Mouse (Mus musculus): ENCODE measurements around the gene Olfr1493-ps1. TPM values are rescaled to one million over a fixed set of nuclear protein-coding genes. Genes with fewer than 3 reads are reported as not detected.

Gene Olfr1493-ps1
- polyA plus RNA-seq (2016; fragmentation: Nextera tagmentation; extraction: Ambion mirVana) = not detected in 2 replicates

DNA sequence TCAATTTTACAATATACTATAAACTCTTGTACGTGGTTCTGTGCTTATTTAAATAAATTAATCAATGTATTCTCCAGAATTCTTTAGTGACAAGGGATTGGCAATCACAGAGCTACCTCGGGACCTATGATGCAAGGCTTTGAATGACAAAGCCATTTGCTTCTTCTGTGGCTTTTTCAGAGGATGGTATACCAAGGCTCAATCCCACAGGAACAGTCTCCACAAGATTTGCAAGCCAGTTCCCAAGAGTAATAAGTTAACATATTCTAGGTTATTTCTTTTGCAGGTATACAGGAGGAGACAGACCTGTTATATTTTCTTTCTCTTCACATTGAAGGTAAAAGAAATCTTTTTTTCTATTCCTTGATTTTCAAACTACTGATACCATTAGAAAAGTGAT, at the start of gene Olfr1493-ps1:
Gene Olfr1493-ps1 (plus strand): TSS at position 301 of the 400 bp plus-strand sequence.
- Histone ChIP-seq H3K4me3 (no peak within 1 kb of the TSS), H3K27me3 (replicated peaks) (no peaks in the 10 kb centered on the region), H3K4me1 (no peaks in the 10 kb centered on the region), H3K4me2 (no peak within 1 kb of the TSS), H3K9ac (no peak within 1 kb of the TSS), H3K9me3 (replicated peaks) (0 out of 2 replicates have a peak, but pooled peaks cover 5% of the 10 kb centered on the region), H3K36me3 (no peaks in the 10 kb centered on the region), H3K27ac (no peak within 1 kb of the TSS)
- 37% methylated on average over 2 of the region's 2 CpGs for WGBS (ENCODE audit: insufficient replicate concordance)
- no peak for ATAC-seq

DNA sequence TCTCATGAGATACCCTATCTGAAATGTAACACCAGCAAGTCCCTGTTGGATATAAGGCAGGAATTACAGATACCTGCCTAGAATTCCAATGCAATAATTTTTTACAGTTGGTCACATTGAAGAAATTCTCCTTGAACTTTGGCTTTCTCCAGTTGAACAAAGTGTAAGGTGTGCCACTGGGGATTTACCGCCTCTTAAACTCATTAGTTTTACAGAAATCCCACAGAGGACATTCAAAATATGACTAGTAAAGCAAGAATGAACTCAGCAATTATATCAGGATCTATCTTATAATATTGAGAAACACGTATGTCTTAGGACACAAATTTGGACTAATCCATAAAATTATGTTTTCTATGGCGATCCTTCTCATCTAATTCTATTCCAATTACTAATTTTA, 26.1 kb upstream of the Olfr1493-ps1 start, which contains the start of gene Olfr1491:
Gene Olfr1491 (plus strand): TSS at position 301 of the 400 bp plus-strand sequence.
- 50% methylated on average over 3 of the region's 3 CpGs for WGBS (ENCODE audit: insufficient replicate concordance)

DNA sequence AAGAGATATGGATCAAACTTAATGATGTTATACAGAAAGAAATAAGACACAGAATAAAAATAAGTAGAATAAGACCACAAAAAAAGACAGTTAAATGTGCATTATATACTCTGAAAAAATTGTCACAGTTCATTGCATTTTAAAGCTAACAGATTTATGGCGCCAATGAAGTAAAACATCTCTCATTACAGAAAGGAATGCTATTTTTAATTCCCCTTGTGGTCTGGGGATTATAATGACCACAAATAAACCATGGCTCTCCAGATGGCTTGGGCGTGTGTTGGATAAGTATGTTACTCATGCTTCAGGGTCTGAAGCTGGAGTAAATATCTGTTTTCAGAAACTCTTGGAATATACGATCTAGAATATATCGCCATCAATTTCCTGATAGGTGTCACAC, 16.4 kb downstream of the Olfr1493-ps1 start, which contains the start of gene Olfr1494:
Gene Olfr1494 (plus strand): TSS at position 301 of the 400 bp plus-strand sequence.
- Histone ChIP-seq H3K4me1 (no peaks in the 10 kb centered on the region), H3K27me3 (replicated peaks) (no peaks in the 10 kb centered on the region), H3K4me3 (no peak within 1 kb of the TSS), H3K4me2 (no peak within 1 kb of the TSS), H3K36me3 (no peaks in the 10 kb centered on the region), H3K9me3 (replicated peaks) (no peaks in the 10 kb centered on the region), H3K9ac (no peak within 1 kb of the TSS), H3K27ac (no peak within 1 kb of the TSS)
- WGBS (ENCODE audit: insufficient replicate concordance) = 77% methylated on average over 4 of the region's 4 CpGs
- no peak for ATAC-seq

More for the DNA sequence above, 26.1 kb upstream of the Olfr1493-ps1 start, which contains the start of gene Olfr1491:
- Histone ChIP-seq H3K4me2 (no peak within 1 kb of the TSS), H3K4me3 (no peak within 1 kb of the TSS), H3K36me3 (no peaks in the 10 kb centered on the region), H3K9ac (no peak within 1 kb of the TSS), H3K27ac (no peak within 1 kb of the TSS), H3K9me3 (replicated peaks) (no peaks in the 10 kb centered on the region), H3K4me1 (no peaks in the 10 kb centered on the region), H3K27me3 (replicated peaks) (no peaks in the 10 kb centered on the region)
- ATAC-seq = no peak

DNA sequence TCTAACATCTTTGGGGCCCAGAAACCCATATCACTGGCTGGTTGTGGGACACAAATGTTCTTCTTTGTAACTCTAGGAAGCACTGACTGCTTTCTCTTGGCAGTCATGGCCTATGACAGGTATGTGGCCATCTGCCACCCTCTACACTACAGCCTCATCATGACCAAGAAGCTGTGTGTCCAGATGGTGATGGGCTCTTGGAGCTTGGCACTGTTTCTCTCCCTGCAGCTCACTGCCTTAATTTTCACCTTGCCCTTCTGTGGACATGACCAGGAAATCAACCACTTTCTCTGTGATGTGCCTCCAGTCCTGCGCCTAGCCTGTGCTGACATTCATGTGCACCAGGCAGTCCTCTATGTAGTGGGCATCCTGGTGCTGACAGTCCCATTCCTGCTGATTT, 26.3 kb downstream of the Olfr1493-ps1 start:
- Histone ChIP-seq H3K4me1 (no peaks in the 10 kb centered on the region), H3K4me2 (no peak overlapping the region), H3K27me3 (replicated peaks) (no peaks in the 10 kb centered on the region), H3K27ac (no peak overlapping the region), H3K9ac (no peak overlapping the region), H3K9me3 (replicated peaks) (no peaks in the 10 kb centered on the region), H3K36me3 (no peaks in the 10 kb centered on the region), H3K4me3 (no peak overlapping the region)
- WGBS (ENCODE audit: insufficient replicate concordance) = 55% methylated on average over 1 of the region's 1 CpGs
- ATAC-seq = no peak

DNA sequence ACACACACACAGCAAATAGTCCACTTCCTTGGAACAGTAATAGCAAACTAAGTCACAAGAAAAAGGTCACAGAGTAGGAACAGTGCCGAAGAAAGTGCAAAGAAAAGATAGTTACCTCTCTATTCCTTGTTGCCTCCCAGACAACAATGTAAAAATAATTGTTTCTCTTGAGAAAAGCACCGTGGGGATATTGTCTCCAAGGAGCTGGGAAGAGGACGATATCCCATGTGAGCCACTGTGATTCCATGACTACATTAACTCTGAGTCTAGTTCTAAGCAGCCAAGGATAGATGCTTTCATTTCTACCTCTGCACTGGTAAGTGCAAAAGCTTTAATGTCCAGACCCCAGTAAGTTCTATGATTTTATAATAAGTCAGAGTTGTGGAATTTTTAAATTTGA, 41.2 kb downstream of the Olfr1493-ps1 start, which contains the start of gene Olfr1495:
Gene Olfr1495 (plus strand): TSS at position 301 of the 400 bp plus-strand sequence.
- H3K27me3 ChIP-seq (replicated peaks) = no peaks in the 10 kb centered on the region
- ATAC-seq = no peak
- H3K9me3 ChIP-seq (replicated peaks) = no peaks in the 10 kb centered on the region
- no peaks in the 10 kb centered on the region for H3K36me3 ChIP-seq
- WGBS (ENCODE audit: insufficient replicate concordance) = 64% methylated on average over 3 of the region's 3 CpGs
- H3K4me3 ChIP-seq = no peak within 1 kb of the TSS
- no peak within 1 kb of the TSS for H3K9ac ChIP-seq
- no peaks in the 10 kb centered on the region for H3K4me1 ChIP-seq
- H3K4me2 ChIP-seq = no peak within 1 kb of the TSS
- no peak within 1 kb of the TSS for H3K27ac ChIP-seq

DNA sequence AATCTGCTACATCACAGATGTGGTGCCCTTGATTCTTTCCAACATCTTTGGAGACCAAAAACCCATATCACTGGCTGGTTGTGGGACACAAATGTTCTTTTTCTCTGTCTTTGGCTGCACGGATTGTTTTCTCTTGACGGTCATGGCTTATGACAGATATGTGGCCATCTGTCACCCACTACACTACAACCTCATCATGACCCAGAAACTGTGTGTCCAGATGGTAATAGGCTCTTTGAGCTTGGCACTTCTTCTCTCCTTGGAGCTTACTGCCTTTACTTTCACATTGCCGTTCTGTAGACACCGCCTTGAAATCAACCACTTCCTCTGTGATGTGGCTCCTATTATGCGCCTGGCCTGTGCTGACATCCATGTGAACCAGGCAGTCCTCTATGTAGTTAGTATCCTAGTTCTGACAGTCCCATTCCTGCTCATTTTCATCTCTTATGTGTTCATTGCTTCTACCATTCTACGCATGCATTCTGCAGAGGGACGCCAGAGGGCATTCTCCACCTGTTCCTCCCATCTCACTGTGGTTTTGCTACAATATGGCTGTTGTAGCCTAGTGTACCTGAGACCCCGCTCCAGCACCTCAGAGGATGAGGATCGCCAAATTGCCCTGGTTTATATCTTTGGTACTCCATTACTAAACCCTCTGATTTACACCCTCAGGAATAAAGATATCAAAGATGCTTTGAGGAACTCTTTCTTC, 45.6 kb downstream of the Olfr1493-ps1 start:
- ATAC-seq = no peak
- 69% methylated on average over 9 of the region's 9 CpGs for WGBS (ENCODE audit: insufficient replicate concordance)

DNA sequence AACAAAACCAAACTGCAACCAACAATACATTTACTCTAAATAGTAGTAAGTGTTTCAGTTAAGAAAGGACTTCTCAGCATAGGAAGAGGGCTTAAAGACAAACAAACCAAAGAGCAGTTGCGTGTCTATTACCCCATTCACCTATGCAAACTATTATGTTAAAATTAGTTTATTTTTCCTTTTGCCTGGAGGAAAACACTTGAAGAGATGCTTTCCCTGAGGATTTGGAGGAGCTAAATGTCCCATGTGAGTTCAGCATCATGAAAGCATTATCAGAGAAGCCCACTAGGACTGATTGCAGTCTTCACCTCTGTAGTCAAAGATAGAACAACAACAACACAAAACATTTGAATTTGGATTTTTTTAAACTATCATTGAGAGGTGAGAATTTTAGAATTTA, 54.5 kb downstream of the Olfr1493-ps1 start, which contains the start of gene Olfr1496:
Gene Olfr1496 (plus strand): TSS at position 301 of the 400 bp plus-strand sequence.
- no peak within 1 kb of the TSS for H3K27ac ChIP-seq
- H3K27me3 ChIP-seq (replicated peaks) = no peaks in the 10 kb centered on the region
- H3K36me3 ChIP-seq = no peaks in the 10 kb centered on the region
- H3K4me3 ChIP-seq = no peak within 1 kb of the TSS
- no peak for ATAC-seq
- no peaks in the 10 kb centered on the region for H3K9me3 ChIP-seq (replicated peaks)
- no peaks in the 10 kb centered on the region for H3K4me1 ChIP-seq
- WGBS (ENCODE audit: insufficient replicate concordance) = 48% methylated on average over 1 of the region's 1 CpGs
- no peak within 1 kb of the TSS for H3K9ac ChIP-seq
- H3K4me2 ChIP-seq = no peak within 1 kb of the TSS

More for the DNA sequence above, 45.6 kb downstream of the Olfr1493-ps1 start:
- H3K4me1 ChIP-seq = no peaks in the 10 kb centered on the region
- H3K27ac ChIP-seq = no peak overlapping the region
- H3K9ac ChIP-seq = no peak overlapping the region
- no peaks in the 10 kb centered on the region for H3K9me3 ChIP-seq (replicated peaks)
- H3K4me2 ChIP-seq = no peak overlapping the region
- H3K36me3 ChIP-seq = no peaks in the 10 kb centered on the region
- no peak overlapping the region for H3K4me3 ChIP-seq
- H3K27me3 ChIP-seq (replicated peaks) = no peaks in the 10 kb centered on the region

Other genes starting within 250 kb of the Olfr1493-ps1 start
- gene Olfr1475, start 243.1 kb upstream of the Olfr1493-ps1 start, polyA plus RNA-seq (2016; fragmentation: Nextera tagmentation; extraction: Ambion mirVana) = not detected in 2 replicates
- not detected in 2 replicates for gene Olfr1477, start 222.7 kb upstream of the Olfr1493-ps1 start, polyA plus RNA-seq (2016; fragmentation: Nextera tagmentation; extraction: Ambion mirVana)
- gene Olfr1480, start 195.4 kb upstream of the Olfr1493-ps1 start, polyA plus RNA-seq (2016; fragmentation: Nextera tagmentation; extraction: Ambion mirVana) = not detected in 2 replicates
- gene Olfr1484, start 139.8 kb upstream of the Olfr1493-ps1 start, polyA plus RNA-seq (2016; fragmentation: Nextera tagmentation; extraction: Ambion mirVana) = not detected in 2 replicates
- not detected in 2 replicates for gene Olfr1487, start 105.9 kb upstream of the Olfr1493-ps1 start, polyA plus RNA-seq (2016; fragmentation: Nextera tagmentation; extraction: Ambion mirVana)
- not detected in 2 replicates for gene Olfr1489, start 91.7 kb upstream of the Olfr1493-ps1 start, polyA plus RNA-seq (2016; fragmentation: Nextera tagmentation; extraction: Ambion mirVana)
- not detected in 2 replicates for gene Olfr1490, start 72.2 kb upstream of the Olfr1493-ps1 start, polyA plus RNA-seq (2016; fragmentation: Nextera tagmentation; extraction: Ambion mirVana)
- gene Olfr1491, start 26.0 kb upstream of the Olfr1493-ps1 start, polyA plus RNA-seq (2016; fragmentation: Nextera tagmentation; extraction: Ambion mirVana) = not detected in 2 replicates
- not detected in 2 replicates for gene Olfr1494, start 16.4 kb downstream of the Olfr1493-ps1 start, polyA plus RNA-seq (2016; fragmentation: Nextera tagmentation; extraction: Ambion mirVana)
- gene Olfr1495, start 41.3 kb downstream of the Olfr1493-ps1 start, polyA plus RNA-seq (2016; fragmentation: Nextera tagmentation; extraction: Ambion mirVana) = not detected in 2 replicates
- gene Olfr1496, start 54.6 kb downstream of the Olfr1493-ps1 start, polyA plus RNA-seq (2016; fragmentation: Nextera tagmentation; extraction: Ambion mirVana) = not detected in 2 replicates
- gene Olfr1497, start 74.9 kb downstream of the Olfr1493-ps1 start, polyA plus RNA-seq (2016; fragmentation: Nextera tagmentation; extraction: Ambion mirVana) = not detected in 2 replicates
- gene Olfr1499, start 96.2 kb downstream of the Olfr1493-ps1 start, polyA plus RNA-seq (2016; fragmentation: Nextera tagmentation; extraction: Ambion mirVana) = not detected in 2 replicates
- not detected in 2 replicates for gene Olfr1500, start 107.2 kb downstream of the Olfr1493-ps1 start, polyA plus RNA-seq (2016; fragmentation: Nextera tagmentation; extraction: Ambion mirVana)
- gene Olfr1501, start 127.4 kb downstream of the Olfr1493-ps1 start, polyA plus RNA-seq (2016; fragmentation: Nextera tagmentation; extraction: Ambion mirVana) = not detected in 2 replicates
- not detected in 2 replicates for gene Olfr1502, start 138.5 kb downstream of the Olfr1493-ps1 start, polyA plus RNA-seq (2016; fragmentation: Nextera tagmentation; extraction: Ambion mirVana)
- gene Olfr1504, start 174.7 kb downstream of the Olfr1493-ps1 start, polyA plus RNA-seq (2016; fragmentation: Nextera tagmentation; extraction: Ambion mirVana) = not detected in 2 replicates
- gene Olfr1505, start 190.3 kb downstream of the Olfr1493-ps1 start, polyA plus RNA-seq (2016; fragmentation: Nextera tagmentation; extraction: Ambion mirVana) = not detected in 2 replicates

All from liver, embryonic 12.5 days (tissue).